Comparison of ENCODE assay signal across 20 mouse cellular contexts in genomic region chr6:127978941-127979340, GRCm38 (mm10).
DNase-seq lines count a peak whose midpoint lies in the region; ATAC-seq lines count a peak whose summit lies in the region.
"Had no signal": no experiment of that assay in that cellular context is flagged by ENCODE, and none has a peak within 500 bp of the region (broad histone marks: within the 10 kb centered on the region; RNA-seq: fewer than 3 reads in every experiment).

No protein-coding gene starts in this region.

- H3K36me3 ChIP-seq in hindbrain, embryonic 10.5 days, result no peaks in the 10 kb centered on the region
- no peaks in the 10 kb centered on the region for H3K36me3 ChIP-seq in hindbrain, embryonic 14.5 days (replicated peaks; ENCODE audit: control insufficient read depth, insufficient read depth)
- H3K36me3 ChIP-seq in limb, embryonic 13.5 days, result no peaks in the 10 kb centered on the region
- H3K36me3 ChIP-seq: forebrain, embryonic 15.5 days; heart, embryonic 13.5 days; liver, embryonic 13.5 days had no signal

- WGBS in hindbrain, embryonic 10.5 days, result 64% methylated on average over 20 of the region's 20 CpGs
- WGBS in hindbrain, embryonic 14.5 days, result 46% methylated on average over 20 of the region's 20 CpGs
- 31% methylated on average over 20 of the region's 20 CpGs for WGBS in limb, embryonic 13.5 days

- no peak overlapping the region for H3K4me3 ChIP-seq in hindbrain, embryonic 10.5 days
- H3K4me3 ChIP-seq in hindbrain, embryonic 14.5 days (replicated peaks; ENCODE audit: low read length), result no peak overlapping the region
- no peak overlapping the region for H3K4me3 ChIP-seq in limb, embryonic 13.5 days
- H3K4me3 ChIP-seq: forebrain, embryonic 15.5 days; heart, embryonic 13.5 days; liver, embryonic 13.5 days had no signal

- no peak for DNase-seq in hindbrain, embryonic 10.5 days (ENCODE audit: low spot score)
- DNase-seq in hindbrain, embryonic 14.5 days (ENCODE audit: low spot score), result no peak
- DNase-seq in kidney, postnatal 4 days, result peak; percentile 29 to 41
- DNase-seq in kidney, postnatal 14 days, result no peak
- peak; percentile 58 for DNase-seq in retina, postnatal 1 day
- no peak for DNase-seq in adrenal gland, adult (ENCODE audit: inconsistent age in 2 of 2, low spot score in 1 of 2)
- DNase-seq: adrenal gland, adult 8-10 months; embryo, embryonic 11 days; gastrocnemius, postnatal 14 days; heart, adult 18-20 months; heart, postnatal 36 days; kidney, adult 9 months; liver, embryonic 13.5 days; lung, embryonic 14.5 days; lung, postnatal 36 days; thymus, adult 2 months had no signal

- no peak overlapping the region for H3K4me2 ChIP-seq in hindbrain, embryonic 14.5 days (replicated peaks)
- peak overlapping the region; percentile 41 for H3K4me2 ChIP-seq in limb, embryonic 13.5 days (replicated peaks)
- H3K4me2 ChIP-seq: forebrain, embryonic 15.5 days; heart, embryonic 13.5 days; liver, embryonic 13.5 days; lung, embryonic 14.5 days had no signal

- H3K27ac ChIP-seq in hindbrain, embryonic 10.5 days, result peak overlapping the region; percentile 59; the same call in 1 of the 2 replicates
- H3K27ac ChIP-seq in hindbrain, embryonic 14.5 days, result no peak overlapping the region
- no peak overlapping the region for H3K27ac ChIP-seq in limb, embryonic 13.5 days
- H3K27ac ChIP-seq: forebrain, embryonic 15.5 days; heart, embryonic 13.5 days; liver, embryonic 13.5 days had no signal

- H3K4me1 ChIP-seq in hindbrain, embryonic 10.5 days (replicated peaks), result peaks cover 79% of the 10 kb centered on the region
- H3K4me1 ChIP-seq in hindbrain, embryonic 14.5 days (replicated peaks; ENCODE audit: control insufficient read depth, insufficient read depth, low read length), result peaks cover 23% of the 10 kb centered on the region
- peaks cover 42% of the 10 kb centered on the region for H3K4me1 ChIP-seq in limb, embryonic 13.5 days

- no peak for ATAC-seq in hindbrain, embryonic 14.5 days (ENCODE audit: low FRiP score)
- ATAC-seq in limb, embryonic 13.5 days (ENCODE audit: low FRiP score, low read depth), result no peak
- ATAC-seq: forebrain, embryonic 15.5 days; inflammation-experienced regulatory T-cells, adult 6 months had no signal

- peaks cover 27% of the 10 kb centered on the region for H3K27me3 ChIP-seq in hindbrain, embryonic 10.5 days (ENCODE audit: insufficient read depth, poor library complexity, severe bottlenecking)
- H3K27me3 ChIP-seq in hindbrain, embryonic 14.5 days (ENCODE audit: control insufficient read depth, insufficient read depth, low read length), result no peaks in the 10 kb centered on the region
- H3K27me3 ChIP-seq in limb, embryonic 13.5 days, result peaks cover 4% of the 10 kb centered on the region; the same call in 1 of the 2 replicates
- H3K27me3 ChIP-seq: forebrain, embryonic 15.5 days; heart, embryonic 13.5 days; liver, embryonic 13.5 days had no signal

- no peak overlapping the region for H3K9ac ChIP-seq in hindbrain, embryonic 14.5 days
- H3K9ac ChIP-seq in limb, embryonic 13.5 days, result peak overlapping the region; percentile 53; the same call in 1 of the 2 replicates
- H3K9ac ChIP-seq: forebrain, embryonic 15.5 days; heart, embryonic 13.5 days; liver, embryonic 13.5 days; lung, embryonic 14.5 days had no signal

- no peaks in the 10 kb centered on the region for H3K9me3 ChIP-seq in hindbrain, embryonic 10.5 days
- no peaks in the 10 kb centered on the region for H3K9me3 ChIP-seq in hindbrain, embryonic 14.5 days (ENCODE audit: control insufficient read depth, low read length)
- no peaks in the 10 kb centered on the region for H3K9me3 ChIP-seq in limb, embryonic 13.5 days
- H3K9me3 ChIP-seq: forebrain, embryonic 15.5 days; heart, embryonic 13.5 days; liver, embryonic 13.5 days had no signal

Comparison
In these comparisons a context has a peak if more than half of its experiments do, and no peak if none do; other contexts are left out.
1. DNase-seq: peak in kidney, postnatal 4 days (2 of 2) and retina, postnatal 1 day (single experiment); none in hindbrain, embryonic 10.5 days (single experiment), hindbrain, embryonic 14.5 days (single experiment), kidney, postnatal 14 days (single experiment) and adrenal gland, adult (0 of 2).